Mouse (Mus musculus): Measurements from ENCODE around the gene Gm17651.

Gene Gm17651

GRCm38 (mm10) chr3:97658426-97659193, 15.9 kb downstream of the Gm17651 start:
- Histone ChIP-seq H3K36me3 (ENCODE audit: control insufficient read depth, insufficient read depth, low read length, poor library complexity, severe bottlenecking) (peaks cover 1% of the 10 kb centered on the region), H3K27me3 (ENCODE audit: control insufficient read depth, insufficient read depth, low read length, poor library complexity, severe bottlenecking) (no peaks in the 10 kb centered on the region)
- DNase-seq (ENCODE audit: low read depth, low spot score), result peak; percentile 17

GRCm38 (mm10) chr3:97657655-97658411, 16.7 kb downstream of the Gm17651 start, which contains the start of gene Prkab2:
Gene Prkab2 (plus strand): TSS chr3:97658193.
- H3K27me3 ChIP-seq (ENCODE audit: control insufficient read depth, insufficient read depth, low read length, poor library complexity, severe bottlenecking), result no peaks in the 10 kb centered on the region
- DNase-seq (ENCODE audit: low read depth, low spot score), result peak; percentile 98
- no peaks in the 10 kb centered on the region for H3K36me3 ChIP-seq (ENCODE audit: control insufficient read depth, insufficient read depth, low read length, poor library complexity, severe bottlenecking)

GRCm38 (mm10) chr3:97654901-97655300, 19.6 kb downstream of the Gm17651 start:
- peak; percentile 55 for DNase-seq (ENCODE audit: low read depth, low spot score)
- no peaks in the 10 kb centered on the region for H3K27me3 ChIP-seq (ENCODE audit: control insufficient read depth, insufficient read depth, low read length, poor library complexity, severe bottlenecking)
- H3K36me3 ChIP-seq (ENCODE audit: control insufficient read depth, insufficient read depth, low read length, poor library complexity, severe bottlenecking), result no peaks in the 10 kb centered on the region

- DNase-seq (ENCODE audit: low read depth, low spot score), result no peak
- no peaks in the 10 kb centered on the region for H3K27me3 ChIP-seq (ENCODE audit: control insufficient read depth, insufficient read depth, low read length, poor library complexity, severe bottlenecking)
- H3K36me3 ChIP-seq (ENCODE audit: control insufficient read depth, insufficient read depth, low read length, poor library complexity, severe bottlenecking), result no peaks in the 10 kb centered on the region
Observed at GRCm38 (mm10) chr3:97653781-97654180, 20.7 kb downstream of the Gm17651 start.

GRCm38 (mm10) chr3:97651604-97652003, 22.9 kb downstream of the Gm17651 start:
- no peak for DNase-seq (ENCODE audit: low read depth, low spot score)
- H3K36me3 ChIP-seq (ENCODE audit: control insufficient read depth, insufficient read depth, low read length, poor library complexity, severe bottlenecking), result 0 out of 2 replicates have a peak, but pooled peaks cover under 1% of the 10 kb centered on the region

DNA sequence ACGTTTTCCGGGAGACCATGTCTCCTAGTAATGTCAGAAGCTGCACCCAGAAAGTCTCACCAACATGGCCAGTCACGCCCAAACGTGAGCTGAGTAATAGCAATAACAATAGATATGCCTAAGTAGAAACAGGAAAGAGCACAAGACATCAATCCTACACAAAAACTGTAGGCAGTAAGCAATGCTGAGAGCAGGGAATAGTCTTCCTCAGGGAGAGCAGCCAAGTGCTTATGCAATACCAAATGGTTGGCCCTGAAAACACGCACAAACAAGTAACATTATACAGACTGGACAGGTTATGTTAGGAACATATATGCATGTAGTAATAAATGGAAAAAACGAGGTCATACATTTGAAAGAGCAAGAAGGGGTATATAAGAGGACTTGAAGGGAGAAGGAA, 25.0 kb downstream of the Gm17651 start:
- DNase-seq (ENCODE audit: low read depth, low spot score), result no peak
- Histone ChIP-seq H3K36me3 (ENCODE audit: control insufficient read depth, insufficient read depth, low read length, poor library complexity, severe bottlenecking) (0 out of 2 replicates have a peak, but pooled peaks cover 2% of the 10 kb centered on the region), H3K27me3 (ENCODE audit: control insufficient read depth, insufficient read depth, low read length, poor library complexity, severe bottlenecking) (no peaks in the 10 kb centered on the region)

More at GRCm38 (mm10) chr3:97651604-97652003, 22.9 kb downstream of the Gm17651 start:
- no peaks in the 10 kb centered on the region for H3K27me3 ChIP-seq (ENCODE audit: control insufficient read depth, insufficient read depth, low read length, poor library complexity, severe bottlenecking)

GRCm38 (mm10) chr3:97649022-97649421, 25.5 kb downstream of the Gm17651 start:
- Histone ChIP-seq H3K36me3 (ENCODE audit: control insufficient read depth, insufficient read depth, low read length, poor library complexity, severe bottlenecking) (0 out of 2 replicates have a peak, but pooled peaks cover 2% of the 10 kb centered on the region), H3K27me3 (ENCODE audit: control insufficient read depth, insufficient read depth, low read length, poor library complexity, severe bottlenecking) (no peaks in the 10 kb centered on the region)
- no peak for DNase-seq (ENCODE audit: low read depth, low spot score)

DNA sequence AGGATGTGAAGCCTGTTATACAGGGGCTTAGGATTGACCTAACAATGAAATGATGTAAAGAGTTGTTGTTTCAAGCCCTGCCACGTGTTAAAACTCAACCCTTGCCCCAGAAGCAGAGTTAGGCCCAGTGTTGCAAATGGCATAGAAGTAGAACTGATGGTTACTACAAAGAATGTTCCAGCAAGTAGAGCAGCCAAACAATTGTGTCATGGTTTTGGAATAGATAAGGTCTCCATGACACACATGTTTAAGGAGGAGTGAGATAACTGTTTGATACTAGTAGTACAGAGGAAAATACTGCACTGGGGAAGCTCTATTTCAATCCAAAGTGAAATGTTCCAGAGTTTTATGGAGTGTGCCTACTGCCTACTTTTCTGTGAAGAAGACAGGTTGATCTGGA, 26.0 kb downstream of the Gm17651 start:
- Histone ChIP-seq H3K27me3 (ENCODE audit: control insufficient read depth, insufficient read depth, low read length, poor library complexity, severe bottlenecking) (no peaks in the 10 kb centered on the region), H3K36me3 (ENCODE audit: control insufficient read depth, insufficient read depth, low read length, poor library complexity, severe bottlenecking) (0 out of 2 replicates have a peak, but pooled peaks cover 2% of the 10 kb centered on the region)
- no peak for DNase-seq (ENCODE audit: low read depth, low spot score)

GRCm38 (mm10) chr3:97642001-97642400, 32.5 kb downstream of the Gm17651 start:
- DNase-seq (ENCODE audit: low read depth, low spot score), result no peak
- H3K36me3 ChIP-seq (ENCODE audit: control insufficient read depth, insufficient read depth, low read length, poor library complexity, severe bottlenecking), result 0 out of 2 replicates have a peak, but pooled peaks cover 2% of the 10 kb centered on the region
- no peaks in the 10 kb centered on the region for H3K27me3 ChIP-seq (ENCODE audit: control insufficient read depth, insufficient read depth, low read length, poor library complexity, severe bottlenecking)

DNA sequence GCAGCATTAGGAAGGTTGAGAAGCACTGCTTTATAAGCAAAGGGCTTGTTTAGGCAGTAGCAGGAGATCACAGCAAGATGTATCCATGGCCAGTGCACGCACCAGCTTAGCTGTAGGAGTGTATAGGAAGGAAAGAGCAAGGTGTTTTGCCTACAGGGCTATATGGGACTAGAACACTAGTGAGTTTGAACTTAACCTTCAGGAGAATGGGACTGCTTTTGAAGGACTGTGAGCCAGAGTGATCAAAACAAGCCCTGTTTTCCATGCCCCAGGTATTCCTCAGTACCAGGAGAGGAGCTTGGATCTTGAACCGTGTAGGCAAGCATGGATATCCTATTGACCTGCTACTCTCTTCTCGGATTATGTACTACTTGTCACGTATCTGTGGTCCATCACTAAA, 33.1 kb downstream of the Gm17651 start:
- H3K36me3 ChIP-seq (ENCODE audit: control insufficient read depth, insufficient read depth, low read length, poor library complexity, severe bottlenecking), result 0 out of 2 replicates have a peak, but pooled peaks cover under 1% of the 10 kb centered on the region
- no peak for DNase-seq (ENCODE audit: low read depth, low spot score)
- no peaks in the 10 kb centered on the region for H3K27me3 ChIP-seq (ENCODE audit: control insufficient read depth, insufficient read depth, low read length, poor library complexity, severe bottlenecking)

GRCm38 (mm10) chr3:97634288-97634761, 40.2 kb downstream of the Gm17651 start:
- DNase-seq (ENCODE audit: low read depth, low spot score), result no peak
- no peaks in the 10 kb centered on the region for H3K36me3 ChIP-seq (ENCODE audit: control insufficient read depth, insufficient read depth, low read length, poor library complexity, severe bottlenecking)
- H3K27me3 ChIP-seq (ENCODE audit: control insufficient read depth, insufficient read depth, low read length, poor library complexity, severe bottlenecking), result no peaks in the 10 kb centered on the region

DNA sequence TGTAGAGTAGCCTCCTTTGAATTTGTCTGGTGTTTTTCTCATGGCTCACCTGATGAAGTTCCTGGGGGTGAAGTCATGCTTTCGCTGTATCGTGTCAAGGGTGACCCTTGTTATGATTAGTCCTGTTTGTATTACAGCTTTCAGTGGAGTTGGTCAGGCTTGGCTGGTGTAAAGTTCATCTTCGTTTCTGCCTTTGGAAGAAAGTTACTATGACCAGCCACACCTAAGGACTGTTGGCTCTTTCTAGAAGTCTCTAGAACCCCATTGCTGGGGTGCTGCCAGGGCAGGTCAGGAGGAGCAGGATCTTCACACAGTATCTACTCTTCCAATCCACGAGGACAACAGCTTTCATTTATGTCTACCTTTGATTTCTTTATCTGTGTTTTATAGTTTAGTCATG, 41.0 kb downstream of the Gm17651 start:
- Histone ChIP-seq H3K27me3 (ENCODE audit: control insufficient read depth, insufficient read depth, low read length, poor library complexity, severe bottlenecking) (no peaks in the 10 kb centered on the region), H3K36me3 (ENCODE audit: control insufficient read depth, insufficient read depth, low read length, poor library complexity, severe bottlenecking) (no peaks in the 10 kb centered on the region)
- DNase-seq (ENCODE audit: low read depth, low spot score), result no peak

DNA sequence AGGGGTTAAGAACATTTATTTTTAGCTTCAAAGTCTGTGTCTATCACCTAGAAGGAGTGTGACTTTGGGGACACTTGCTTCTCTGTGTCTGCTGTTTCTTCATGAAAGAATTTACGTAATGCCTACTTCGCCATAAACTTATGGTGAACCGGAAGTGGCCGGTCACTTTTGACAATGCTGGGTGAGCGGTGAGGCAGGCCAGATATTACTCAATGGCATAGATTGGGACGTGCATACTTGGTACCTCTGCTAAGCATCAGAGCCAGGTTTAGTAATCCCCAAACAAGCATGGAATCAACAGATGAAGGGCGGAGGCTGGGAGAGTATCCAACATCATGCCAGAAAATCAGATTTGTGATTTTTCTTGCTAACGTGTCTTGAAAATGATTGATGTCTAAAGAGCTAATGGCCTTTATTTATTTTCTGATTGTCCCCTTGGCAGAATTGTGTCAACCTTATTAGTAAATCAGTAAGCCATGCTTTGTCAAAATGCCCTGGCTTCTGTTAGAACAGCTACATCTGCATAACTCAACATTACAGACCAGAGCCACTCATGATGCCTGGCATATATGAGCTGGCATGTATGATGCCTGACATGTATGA, 43.1 kb downstream of the Gm17651 start:
- no peaks in the 10 kb centered on the region for H3K27me3 ChIP-seq (ENCODE audit: control insufficient read depth, insufficient read depth, low read length, poor library complexity, severe bottlenecking)
- DNase-seq (ENCODE audit: low read depth, low spot score), result no peak
- H3K36me3 ChIP-seq (ENCODE audit: control insufficient read depth, insufficient read depth, low read length, poor library complexity, severe bottlenecking), result no peaks in the 10 kb centered on the region

DNA sequence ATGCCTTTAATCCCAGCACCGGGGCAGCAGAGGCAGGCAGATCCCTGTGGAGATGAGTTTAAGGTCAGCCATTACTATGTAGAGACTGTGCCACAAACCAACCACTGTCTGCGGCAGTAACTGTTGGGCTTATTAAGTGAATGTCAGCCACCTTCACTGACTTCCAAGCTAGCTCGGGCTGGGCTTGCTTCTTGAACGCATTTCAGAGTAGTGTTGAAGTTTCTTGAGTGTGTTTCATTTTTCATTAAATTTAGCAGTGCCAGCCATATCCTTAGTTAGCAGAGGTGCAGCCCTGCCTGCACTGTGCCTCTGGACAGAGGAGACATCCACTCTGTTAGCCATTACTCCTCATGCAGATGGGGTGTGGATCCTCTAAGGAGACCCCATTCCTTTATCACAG, 43.7 kb downstream of the Gm17651 start:
- no peak for DNase-seq (ENCODE audit: low read depth, low spot score)
- no peaks in the 10 kb centered on the region for H3K27me3 ChIP-seq (ENCODE audit: control insufficient read depth, insufficient read depth, low read length, poor library complexity, severe bottlenecking)
- no peaks in the 10 kb centered on the region for H3K36me3 ChIP-seq (ENCODE audit: control insufficient read depth, insufficient read depth, low read length, poor library complexity, severe bottlenecking)

GRCm38 (mm10) chr3:97629941-97630340, 44.6 kb downstream of the Gm17651 start:
- DNase-seq (ENCODE audit: low read depth, low spot score), result no peak
- no peaks in the 10 kb centered on the region for H3K27me3 ChIP-seq (ENCODE audit: control insufficient read depth, insufficient read depth, low read length, poor library complexity, severe bottlenecking)
- H3K36me3 ChIP-seq (ENCODE audit: control insufficient read depth, insufficient read depth, low read length, poor library complexity, severe bottlenecking), result no peaks in the 10 kb centered on the region
